Mouse (Mus musculus) WW6 (cell line): Measurements from ENCODE around the gene Fli1.

Source experiments
- DNase-seq: peaks from one replicate; pipeline ENCODE4 v3.0.0-alpha.2; 2013; ENCODE audit warnings: low read depth, low spot score

The Fli1 gene

GRCm38 (mm10) chr9:32468313-32468712, 74.3 kb downstream of the Fli1 start:
- no peak for DNase-seq

DNA sequence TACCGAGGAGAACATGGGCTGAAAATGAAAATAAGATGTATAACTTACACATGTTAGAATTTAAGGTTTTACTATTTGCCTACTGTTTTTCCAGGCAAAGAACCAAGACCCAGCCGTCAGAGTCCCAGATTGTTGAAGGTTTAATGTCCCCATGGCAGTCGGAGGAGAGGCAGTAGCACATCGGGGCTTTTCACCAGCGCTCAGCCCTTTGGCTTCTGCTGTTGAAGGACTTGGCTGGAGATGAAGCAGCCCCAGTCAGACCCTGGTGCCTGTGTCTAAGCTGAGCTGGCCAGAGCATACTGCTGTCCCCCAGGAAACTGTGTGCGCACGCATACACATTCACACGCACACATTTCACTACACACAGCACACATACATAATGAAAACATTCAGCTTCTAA, 75.2 kb downstream of the Fli1 start:
- no peak for DNase-seq

- DNase-seq: no peak
Measured at GRCm38 (mm10) chr9:32466861-32467260, 75.8 kb downstream of the Fli1 start.

DNA sequence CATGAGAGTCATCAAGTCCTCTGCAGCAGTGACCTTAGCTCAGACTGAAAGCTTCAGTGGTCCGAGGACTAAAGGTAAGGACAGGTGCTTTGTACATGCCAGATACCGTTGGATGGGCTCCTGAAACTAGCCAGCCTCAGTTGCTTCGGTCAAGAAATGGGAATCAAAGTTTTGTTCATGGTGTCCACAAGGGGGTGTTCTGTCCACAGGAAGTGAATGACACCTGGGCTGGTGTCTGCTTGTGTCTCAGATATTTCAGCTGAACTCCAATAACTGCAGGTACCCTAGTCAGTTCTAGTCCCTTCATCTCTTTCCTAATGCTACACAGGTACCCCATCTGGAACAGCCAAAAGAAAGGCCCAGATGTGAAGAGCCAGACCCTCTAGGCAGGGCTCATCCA, 86.0 kb downstream of the Fli1 start:
- DNase-seq: no peak

- DNase-seq: no peak
Measured at GRCm38 (mm10) chr9:32450161-32450560, 92.5 kb downstream of the Fli1 start.

GRCm38 (mm10) chr9:32448766-32449165, 93.9 kb downstream of the Fli1 start:
- no peak for DNase-seq

DNA sequence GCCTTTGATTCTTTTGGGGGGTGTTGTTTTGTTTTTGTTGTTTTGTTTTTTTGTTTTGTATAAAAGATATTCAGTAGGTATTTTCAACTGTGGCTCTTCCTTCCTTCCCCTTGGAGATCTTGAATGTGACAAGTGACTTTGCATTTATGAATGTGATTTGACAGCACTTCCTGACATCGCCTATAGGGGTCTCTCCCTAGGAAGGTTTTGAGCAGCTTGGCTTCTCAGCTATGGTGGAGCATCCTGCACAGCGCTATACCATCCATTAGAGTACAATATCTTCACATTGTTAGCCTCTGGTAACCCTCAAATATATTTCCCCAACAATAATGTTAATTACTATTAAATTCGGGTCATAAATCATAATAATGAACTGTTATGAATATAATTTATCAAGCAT, 96.9 kb downstream of the Fli1 start:
- DNase-seq: no peak

- no peak for DNase-seq
Measured at GRCm38 (mm10) chr9:32444453-32445201, 98.0 kb downstream of the Fli1 start.

DNA sequence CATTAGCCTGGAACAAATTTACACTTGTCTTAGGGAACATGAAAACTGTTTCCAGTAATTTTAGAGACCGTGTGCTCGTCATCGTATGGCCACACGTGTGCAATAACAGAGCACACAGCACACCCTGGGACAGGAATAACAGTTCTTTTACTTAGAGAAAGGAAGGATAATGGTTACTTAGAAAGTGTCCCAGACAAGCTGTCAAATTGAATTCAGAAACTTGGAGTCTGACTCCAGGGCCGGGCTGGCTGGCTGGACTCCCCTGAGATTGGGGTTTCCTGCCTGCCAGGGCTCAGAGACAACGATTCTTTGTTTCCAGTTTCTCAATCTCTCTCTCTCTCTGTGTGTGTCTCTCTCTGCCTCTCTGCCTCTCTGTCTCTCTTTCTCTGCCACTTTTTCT, 98.8 kb downstream of the Fli1 start:
- DNase-seq: no peak

DNA sequence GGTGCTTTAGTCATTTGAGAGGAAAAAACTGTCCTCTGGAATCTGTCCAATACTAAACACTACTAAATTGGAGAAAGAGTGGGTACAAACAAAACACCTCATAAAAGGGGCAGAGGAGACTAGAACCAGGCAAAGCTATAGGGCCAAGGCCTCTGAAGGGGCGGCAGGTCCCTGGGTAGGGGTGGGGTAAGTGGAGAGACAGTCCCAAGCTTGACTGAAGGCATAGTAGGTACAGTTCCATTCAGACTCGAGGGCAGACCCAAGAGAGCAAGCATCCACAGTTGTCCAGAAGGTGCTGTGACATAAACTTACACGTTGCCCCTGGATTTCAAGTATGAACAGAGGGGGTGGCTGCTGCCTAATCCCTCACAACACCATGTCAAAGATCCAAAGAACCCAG, 99.5 kb downstream of the Fli1 start:
- no peak for DNase-seq

GRCm38 (mm10) chr9:32434241-32435213, 108.1 kb downstream of the Fli1 start:
- no peak for DNase-seq

GRCm38 (mm10) chr9:32431061-32431460, 111.6 kb downstream of the Fli1 start:
- no peak for DNase-seq

DNA sequence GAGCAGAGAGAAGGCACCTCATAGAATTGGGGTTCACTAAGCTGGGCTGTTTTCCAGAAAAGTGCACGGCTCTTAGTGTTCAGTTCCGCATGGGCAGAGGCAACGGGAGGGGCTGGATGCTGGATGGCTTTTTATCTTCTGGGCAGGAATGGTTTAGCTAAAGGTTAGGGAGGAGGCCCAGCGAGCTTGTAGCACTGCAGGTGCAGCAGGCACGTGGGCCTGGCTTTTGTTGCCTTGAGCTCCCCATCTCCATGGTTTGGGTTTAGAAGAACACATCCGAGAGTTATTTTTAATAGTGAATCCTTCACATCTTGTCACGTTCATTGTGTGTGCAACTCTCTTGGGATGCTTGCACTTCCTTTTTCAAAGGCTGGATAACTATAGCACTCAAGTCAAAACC, 117.3 kb downstream of the Fli1 start:
- DNase-seq: no peak

DNA sequence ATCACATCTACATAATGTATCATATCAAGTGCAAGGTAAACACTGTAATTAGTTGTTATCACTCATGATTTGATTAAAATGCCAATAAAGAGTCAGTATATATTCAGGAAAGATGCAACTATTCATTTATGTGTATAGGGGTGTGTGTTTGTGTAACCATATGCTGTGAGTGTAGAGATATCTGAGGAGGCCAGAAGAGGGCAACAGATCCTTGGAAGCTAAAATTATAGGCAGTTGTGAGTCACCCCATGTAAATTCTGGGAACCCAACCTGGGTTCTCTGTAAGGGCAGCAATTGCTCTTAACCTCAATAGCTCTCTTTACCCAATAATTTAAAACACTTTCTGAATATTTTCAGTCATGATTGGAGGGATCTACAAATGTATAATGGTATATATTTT, 122.0 kb downstream of the Fli1 start:
- no peak for DNase-seq

DNA sequence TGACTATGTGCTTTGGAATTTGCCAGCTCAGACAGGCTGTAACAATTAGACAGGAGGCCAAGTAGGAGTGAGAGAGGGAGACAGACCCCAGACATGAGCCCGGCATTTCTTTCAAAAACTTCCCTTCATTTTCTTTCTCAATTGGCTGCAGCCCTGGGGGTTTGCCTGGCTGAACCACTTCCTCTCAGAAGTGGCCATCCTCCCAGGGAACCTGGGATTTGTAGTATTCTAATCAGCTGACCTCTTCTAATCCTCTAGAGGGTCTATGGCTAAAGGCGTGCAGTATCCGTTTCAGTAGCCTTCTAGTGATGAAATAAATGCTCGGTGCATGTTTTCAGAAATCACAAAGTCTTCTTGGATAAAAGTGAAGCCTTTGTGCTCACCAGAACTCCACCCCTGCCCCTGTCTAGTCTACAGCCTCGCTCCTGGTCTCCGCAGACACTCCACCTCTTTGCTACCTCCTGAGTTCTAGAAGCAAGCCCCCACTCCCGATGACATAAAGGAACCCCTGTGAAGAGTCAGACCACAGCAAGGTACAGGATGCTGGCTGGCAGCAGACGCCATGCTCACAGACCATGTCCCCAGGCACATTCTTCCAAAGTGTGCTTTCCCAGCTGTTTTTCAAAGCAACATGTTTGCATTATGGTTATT, 125.1 kb downstream of the Fli1 start:
- DNase-seq: no peak

GRCm38 (mm10) chr9:32415952-32416351, 126.7 kb downstream of the Fli1 start:
- DNase-seq: no peak

DNA sequence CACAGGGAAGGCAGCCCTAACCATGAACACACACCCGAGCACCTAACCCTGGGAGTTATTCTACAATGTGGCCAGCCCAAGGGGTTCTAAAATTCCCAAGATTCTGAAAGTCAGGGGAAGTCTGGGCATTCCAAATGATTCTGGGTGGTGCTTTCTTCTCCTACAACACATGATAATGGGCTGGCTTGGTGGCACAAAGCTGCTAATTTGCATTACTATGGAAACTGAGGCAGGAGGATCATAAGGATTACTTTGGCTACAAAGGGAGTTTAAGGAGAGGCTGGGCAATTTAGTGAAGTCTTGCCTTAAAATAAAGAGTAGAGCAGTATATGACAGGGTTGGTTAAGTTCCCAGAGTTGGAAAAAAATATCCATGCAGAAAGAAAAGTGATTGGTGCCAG, 127.7 kb downstream of the Fli1 start:
- no peak for DNase-seq

DNA sequence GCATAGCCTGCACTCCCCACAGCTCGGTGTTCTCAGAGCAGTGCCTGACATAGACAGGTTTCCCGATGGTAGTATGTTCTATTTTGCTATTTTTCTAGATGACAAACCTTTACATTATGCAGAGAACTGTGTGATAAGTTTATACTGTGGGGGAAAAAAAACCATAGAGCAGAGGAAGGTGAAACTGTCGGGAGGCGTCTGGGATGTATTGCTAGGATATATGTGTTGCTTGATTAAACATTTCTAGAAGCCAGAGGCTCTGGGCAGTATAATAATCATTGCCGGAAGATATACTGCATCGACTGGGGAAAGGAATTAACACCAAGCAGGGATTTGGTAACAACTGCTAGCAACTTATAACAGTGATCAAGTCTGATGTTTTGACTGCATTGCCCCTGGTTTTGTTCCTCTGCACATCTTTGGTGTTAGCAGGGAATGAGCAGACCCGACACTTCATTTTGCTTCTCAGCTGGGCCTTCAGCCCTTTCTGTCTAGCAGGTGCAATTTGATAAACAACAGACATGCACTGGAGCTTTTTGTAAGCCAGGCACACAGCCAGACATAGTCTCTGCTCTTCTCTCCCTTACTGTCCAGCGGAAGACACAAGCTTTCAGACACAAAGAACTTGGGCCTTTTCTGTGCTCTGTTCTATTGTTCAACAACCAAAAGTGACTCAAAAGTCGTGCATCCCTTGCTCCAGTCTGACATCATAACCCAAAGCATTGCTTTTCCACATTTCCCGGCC, 129.7 kb downstream of the Fli1 start:
- no peak for DNase-seq

DNA sequence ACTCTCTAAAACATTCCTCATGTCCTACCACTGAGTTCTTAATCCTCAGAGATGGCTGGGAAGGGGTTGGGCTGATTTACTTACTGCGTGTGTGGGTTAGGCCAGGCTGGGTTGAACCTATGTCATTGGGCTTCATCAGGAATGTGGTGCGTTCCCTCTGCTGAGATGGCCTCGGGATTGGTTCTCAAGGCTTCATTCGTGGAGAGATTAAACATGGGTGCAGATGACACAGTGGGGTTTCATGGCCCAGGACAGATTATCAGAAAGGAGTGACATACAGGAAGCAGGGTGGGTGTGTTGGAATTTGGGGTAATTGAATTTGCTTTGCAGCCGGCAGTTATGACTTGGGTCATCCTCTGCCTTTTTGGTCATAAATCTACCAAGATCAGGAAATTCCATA, 131.2 kb downstream of the Fli1 start:
- DNase-seq: no peak

GRCm38 (mm10) chr9:32410671-32411070, 132.0 kb downstream of the Fli1 start:
- DNase-seq: no peak
